In the genomic region with DNA sequence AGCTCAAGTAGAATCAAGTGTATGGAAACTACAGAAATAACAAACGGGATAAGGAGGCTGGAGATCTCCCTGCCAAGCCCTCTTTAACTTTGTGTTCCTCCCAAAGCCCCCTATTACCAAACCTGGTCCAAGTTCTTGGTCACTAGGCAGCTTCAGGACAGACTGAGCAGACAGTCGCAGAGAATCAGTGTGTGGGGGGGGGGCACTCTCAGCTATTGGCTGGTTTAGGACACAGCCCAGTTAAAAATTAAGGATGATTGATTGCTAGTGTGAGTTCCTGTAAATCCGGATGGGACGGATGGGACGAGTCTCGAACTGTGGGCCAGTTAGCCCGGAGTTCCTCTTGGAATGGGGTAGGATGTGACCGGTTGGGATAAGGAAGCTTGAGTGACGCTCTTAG, we compare ENCODE assay signal across 8 mouse cellular contexts. TPM values are rescaled to one million over a fixed set of nuclear protein-coding genes. Genes with fewer than 3 reads are reported as not detected.
DNase-seq lines count a peak whose midpoint lies in the region; ATAC-seq lines count a peak whose summit lies in the region.

A gene (minus strand): TSS at position 204 of the 400 bp plus-strand sequence.

- intact Hi-C loops in heart, postnatal 36 days (cut with DNase I): no loop called here

- ATAC-seq in forebrain, embryonic 12.5 days (ENCODE audit: low FRiP score): no peak
- ATAC-seq in liver, embryonic 15.5 days (ENCODE audit: insufficient read depth): peak; percentile 75
- no peak for ATAC-seq in CD4-positive, CD25-positive, alpha-beta regulatory T cell, adult 4 months

- H3K4me3 ChIP-seq in forebrain, embryonic 12.5 days (replicated peaks): peak within 1 kb of the TSS; percentile 27
- peak within 1 kb of the TSS; percentile 40 for H3K4me3 ChIP-seq in liver, embryonic 15.5 days (replicated peaks)

- H3K4me2 ChIP-seq in forebrain, embryonic 12.5 days: peak within 1 kb of the TSS; percentile 55
- H3K4me2 ChIP-seq in liver, embryonic 15.5 days: peak within 1 kb of the TSS; percentile 45

- H3K27ac ChIP-seq in forebrain, embryonic 12.5 days: peak within 1 kb of the TSS; percentile 85
- H3K27ac ChIP-seq in liver, embryonic 15.5 days (replicated peaks): 0 out of 2 replicates have a peak within 1 kb of the TSS, but pooled peaks have one; percentile 41

- 67% methylated on average over 9 of the region's 9 CpGs for WGBS in forebrain, embryonic 12.5 days
- WGBS in liver, embryonic 15.5 days (ENCODE audit: insufficient replicate concordance): 55% methylated on average over 9 of the region's 9 CpGs

- no peaks in the 10 kb centered on the region for H3K27me3 ChIP-seq in forebrain, embryonic 12.5 days
- peaks cover 86% of the 10 kb centered on the region for H3K27me3 ChIP-seq in liver, embryonic 15.5 days

- peaks cover 19% of the 10 kb centered on the region for H3K4me1 ChIP-seq in forebrain, embryonic 12.5 days
- H3K4me1 ChIP-seq in liver, embryonic 15.5 days (replicated peaks): no peaks in the 10 kb centered on the region

- no peaks in the 10 kb centered on the region for H3K36me3 ChIP-seq in forebrain, embryonic 12.5 days (replicated peaks)
- no peaks in the 10 kb centered on the region; the same call in 1 of the 2 replicates for H3K36me3 ChIP-seq in liver, embryonic 15.5 days (replicated peaks)

- no peaks in the 10 kb centered on the region for H3K9me3 ChIP-seq in forebrain, embryonic 12.5 days
- H3K9me3 ChIP-seq in liver, embryonic 15.5 days (replicated peaks): no peaks in the 10 kb centered on the region

- H3K9ac ChIP-seq in forebrain, embryonic 12.5 days: peak within 1 kb of the TSS; percentile 55
- no peak within 1 kb of the TSS; the same call in 1 of the 2 replicates for H3K9ac ChIP-seq in liver, embryonic 15.5 days

- DNase-seq in thymus, postnatal 0 days (ENCODE audit: low spot score): no peak
- no peak for DNase-seq in thymus, adult 18-20 months
- peak in 1 of 2 experiments; percentile 30 for DNase-seq in heart, postnatal 36 days
- DNase-seq in MN1 (ENCODE audit: low spot score): no peak
- no peak for DNase-seq in thymus, postnatal 14 days

RNA-seq across cellular contexts. Expression of the gene that starts here (rescaled TPM):
- 13.8 and 16.1 TPM in 2 replicates for polyA plus RNA-seq in thymus, postnatal 0 days (2015; fragmentation: Nextera tagmentation; extraction: Ambion mirVana)
- 27.6 and 30.3 TPM in 2 replicates for polyA plus RNA-seq in forebrain, embryonic 12.5 days (2016; fragmentation: Nextera tagmentation; extraction: Ambion mirVana)
- total RNA-seq in heart, postnatal 36 days (2021): 10 to 100 TPM; 81.1 to 84.3 TPM
- 84.2 and 102 TPM in 2 replicates for polyA plus RNA-seq in liver, embryonic 15.5 days (2015; fragmentation: Nextera tagmentation; extraction: Ambion mirVana)
- not detected for polyA plus RNA-seq in CD4-positive, CD25-positive, alpha-beta regulatory T cell, adult 4 months (2017; shearing (Covaris generic))

Comparison
In these comparisons a context has a peak if more than half of its experiments do, and no peak if none do; other contexts are left out.
1. RNA of the gene that starts here (polyA plus RNA-seq): 84.2 to 102 TPM in liver, embryonic 15.5 days, 27.6 to 30.3 TPM in forebrain, embryonic 12.5 days and 13.8 to 16.1 TPM in thymus, postnatal 0 days; not detected in CD4-positive, CD25-positive, alpha-beta regulatory T cell, adult 4 months; every median in the first group is over 10 times any median in the second.